Mouse (Mus musculus): ENCODE measurements around the gene Fam83d.

The Fam83d gene

GRCm38 (mm10) chr2:158817708-158818107 is 49.8 kb downstream of the Fam83d start:
- DNase-seq: no peak

- no peak for DNase-seq
Observed at GRCm38 (mm10) chr2:158828124-158828523, 60.2 kb downstream of the Fam83d start.

- no peak for DNase-seq
Observed at GRCm38 (mm10) chr2:158829746-158830145, 61.9 kb downstream of the Fam83d start.

DNA sequence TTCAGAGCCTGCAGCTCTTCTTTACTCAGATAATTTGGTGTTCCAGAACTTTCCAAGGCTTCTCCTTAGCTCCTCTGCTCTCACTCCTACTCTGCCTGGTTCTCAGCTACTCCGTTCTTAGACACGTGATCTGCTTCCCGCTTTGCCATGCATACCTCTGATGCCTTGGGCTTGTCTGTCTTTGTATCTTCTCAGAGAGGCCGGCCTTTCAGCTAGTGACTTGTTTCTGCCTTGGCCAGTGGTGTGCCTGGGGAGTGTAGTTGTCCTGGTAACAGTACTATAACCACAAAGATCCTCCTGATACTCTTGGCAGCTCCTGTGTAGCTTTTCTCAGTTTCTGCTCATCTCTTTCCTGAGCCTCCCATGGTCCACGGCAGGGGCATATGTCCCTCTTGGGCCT is 65.3 kb downstream of the Fam83d start:
- no peak for DNase-seq

- no peak for DNase-seq
Observed at GRCm38 (mm10) chr2:158833645-158834044, 65.8 kb downstream of the Fam83d start.

Measured in cerebellum, adult 11-12 months (tissue).